Mouse (Mus musculus) liver, postnatal 0 days (tissue): ENCODE data around the gene Trim30b.

Experiments used
- CTCF ChIP-seq: sonication (generic); IDR thresholded peaks from 2 replicates; pipeline ENCODE4 v1.5.1; 2016; ENCODE audit warnings: antibody characterized with exemption, low read depth
- EP300 ChIP-seq: IDR thresholded peaks from 2 replicates; pipeline ENCODE4 v1.6.1; 2016; ENCODE audit warnings: antibody characterized with exemption, low read depth, mild to moderate bottlenecking

DNA sequence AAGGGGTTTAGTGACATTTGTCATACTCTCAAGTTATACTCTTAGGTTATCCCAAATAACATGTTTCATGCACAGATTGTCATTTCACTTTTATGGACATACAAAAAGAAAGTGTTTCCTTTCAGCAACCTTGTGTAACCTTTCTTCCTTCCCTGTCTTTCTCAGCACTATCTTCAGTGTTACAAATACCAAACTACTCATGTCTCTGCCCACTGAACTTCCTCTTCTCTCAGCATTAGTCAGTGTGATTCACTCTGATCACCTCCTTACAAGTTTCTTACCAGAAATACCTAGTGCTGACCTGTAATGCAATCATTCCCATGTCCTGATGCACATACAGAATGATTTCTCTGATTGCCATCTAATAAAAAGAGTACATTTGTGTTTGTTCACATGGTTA, 3.3 kb downstream of the Trim30b start:
- no peak for TF ChIP-seq EP300
- TF ChIP-seq CTCF, result no peak
